Mouse (Mus musculus) liver, postnatal 0 days (tissue): ENCODE data around the gene Apobec1.

ENCODE experiments used
- CTCF ChIP-seq: sonication (generic); IDR thresholded peaks from 2 replicates; pipeline ENCODE4 v1.5.1; 2016; ENCODE audit warnings: antibody characterized with exemption, low read depth
- EP300 ChIP-seq: IDR thresholded peaks from 2 replicates; pipeline ENCODE4 v1.6.1; 2016; ENCODE audit warnings: antibody characterized with exemption, low read depth, mild to moderate bottlenecking

- TF ChIP-seq CTCF = no peak
- no peak for TF ChIP-seq EP300
These were observed 2.0 kb upstream of the Apobec1 start for GRCm38 (mm10) chr6:122604260-122604659.
